Mouse (Mus musculus): ENCODE data around the gene Btbd9.

GRCm38 (mm10) chr17:30594846-30595245 lies 18.6 kb upstream of the Btbd9 start:
- TF ChIP-seq POLR2A (IDR thresholded peaks at IDR 0.05; ENCODE audit: low read depth, low read length) (no peak), CTCF (IDR thresholded peaks at IDR 0.05; ENCODE audit: extremely low read depth, insufficient read length, insufficient replicate concordance, low read depth, low read length) (no peak)

All from small intestine, adult 2 months (tissue).